Mouse (Mus musculus) ES-Bruce4 (cell line): ENCODE measurements around the gene Lamb3. TPM values are rescaled to one million over a fixed set of nuclear protein-coding genes. Genes with fewer than 3 reads are reported as not detected.

Experiments used
- H3K27ac ChIP-seq: 2 replicates; pipeline ENCODE4 v1.5.1; 2012; ENCODE audit warnings: low read length, inconsistent platforms; ENCODE audit not compliant: insufficient read depth
- H3K27me3 ChIP-seq: 2 replicates; pipeline ENCODE4 v1.6.1; 2012; ENCODE audit warnings: mild to moderate bottlenecking, low read length, inconsistent platforms; ENCODE audit not compliant: control insufficient read depth, poor library complexity, insufficient read depth, severe bottlenecking
- H3K36me3 ChIP-seq: 2 replicates; pipeline ENCODE4 v1.6.1; 2012; ENCODE audit warnings: inconsistent platforms, mild to moderate bottlenecking, low read length, moderate library complexity; ENCODE audit not compliant: control insufficient read depth, poor library complexity, insufficient read depth, severe bottlenecking
- H3K4me1 ChIP-seq: one replicate; pipeline ENCODE4 v1.8.1; 2011; ENCODE audit warnings: low read length; ENCODE audit not compliant: control insufficient read depth, insufficient read depth
- H3K4me3 ChIP-seq: 2 replicates; pipeline ENCODE4 v1.5.1; 2011; ENCODE audit warnings: low read depth, mild to moderate bottlenecking, low read length
- H3K9ac ChIP-seq: 2 replicates; pipeline ENCODE4 v1.6.1; 2012; ENCODE audit warnings: low read depth, mild to moderate bottlenecking, inconsistent platforms; ENCODE audit not compliant: poor library complexity, severe bottlenecking
- H3K9me3 ChIP-seq: replicated peaks from 2 replicates; pipeline ENCODE4 v1.6.1; 2012; ENCODE audit warnings: mild to moderate bottlenecking, low read length, inconsistent platforms; ENCODE audit not compliant: control insufficient read depth, poor library complexity, insufficient read depth, severe bottlenecking
- CTCF ChIP-seq: IDR thresholded peaks from one replicate; pipeline ENCODE4 v1.8.1; 2011; ENCODE audit warnings: low read depth, low read length
- EP300 ChIP-seq: IDR thresholded peaks from 2 replicates; pipeline ENCODE4 v1.6.1; 2011; ENCODE audit warnings: low read depth, low read length; ENCODE audit not compliant: insufficient read depth
- POLR2A ChIP-seq: IDR thresholded peaks from one replicate; pipeline ENCODE4 v1.8.1; 2011; ENCODE audit warnings: low read length; ENCODE audit not compliant: insufficient read depth
- polyA plus RNA-seq: library from polyadenylated mRNA; stranded (reverse); fragments of >200 nt; gene quantifications from 2 replicates; pipeline ENCODE4 v1.2.4, GENCODE M21; 2011; ENCODE audit warnings: low read depth; ENCODE audit not compliant: missing spikeins, insufficient read depth, insufficient read length

Lamb3 gene
- polyA plus RNA-seq, 1 experiment, result 6.4 TPM

- Histone ChIP-seq H3K9ac (no peak overlapping the region), H3K27me3 (no peaks in the 10 kb centered on the region), H3K27ac (no peak overlapping the region), H3K9me3 (no peaks in the 10 kb centered on the region), H3K4me3 (no peak overlapping the region), H3K36me3 (no peaks in the 10 kb centered on the region), H3K4me1 (no peaks in the 10 kb centered on the region)
- TF ChIP-seq CTCF, result no peak
- TF ChIP-seq POLR2A, result no peak
- TF ChIP-seq EP300, result no peak
These were observed 97.9 kb downstream of the Lamb3 start for GRCm38 (mm10) chr1:193305386-193305785.

DNA sequence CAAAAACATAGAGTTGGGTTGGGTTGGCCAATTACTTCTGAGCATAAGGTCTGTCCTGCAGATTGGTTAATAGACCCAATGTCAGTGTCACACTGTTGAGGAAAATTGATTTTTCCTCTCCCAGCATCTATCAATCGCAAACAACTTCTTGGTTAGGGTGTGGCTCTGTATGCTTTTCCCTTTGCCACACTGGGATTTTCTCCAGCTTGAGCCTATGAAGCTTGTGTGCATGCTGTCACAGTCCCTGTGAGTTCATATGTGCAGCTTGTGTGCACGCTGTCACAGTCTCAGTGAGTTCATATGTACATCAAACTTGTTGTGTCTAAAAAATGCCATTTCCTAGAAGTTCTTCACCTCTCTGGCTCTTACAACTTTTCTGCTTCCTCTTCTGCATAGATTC lies 99.3 kb downstream of the Lamb3 start:
- no peak overlapping the region for H3K27ac ChIP-seq
- H3K27me3 ChIP-seq, result no peaks in the 10 kb centered on the region
- H3K9me3 ChIP-seq, result no peaks in the 10 kb centered on the region
- H3K4me3 ChIP-seq, result no peak overlapping the region
- H3K9ac ChIP-seq, result no peak overlapping the region
- H3K36me3 ChIP-seq, result no peaks in the 10 kb centered on the region
- H3K4me1 ChIP-seq, result no peaks in the 10 kb centered on the region
- TF ChIP-seq EP300 (no peak), POLR2A (no peak), CTCF (no peak)

DNA sequence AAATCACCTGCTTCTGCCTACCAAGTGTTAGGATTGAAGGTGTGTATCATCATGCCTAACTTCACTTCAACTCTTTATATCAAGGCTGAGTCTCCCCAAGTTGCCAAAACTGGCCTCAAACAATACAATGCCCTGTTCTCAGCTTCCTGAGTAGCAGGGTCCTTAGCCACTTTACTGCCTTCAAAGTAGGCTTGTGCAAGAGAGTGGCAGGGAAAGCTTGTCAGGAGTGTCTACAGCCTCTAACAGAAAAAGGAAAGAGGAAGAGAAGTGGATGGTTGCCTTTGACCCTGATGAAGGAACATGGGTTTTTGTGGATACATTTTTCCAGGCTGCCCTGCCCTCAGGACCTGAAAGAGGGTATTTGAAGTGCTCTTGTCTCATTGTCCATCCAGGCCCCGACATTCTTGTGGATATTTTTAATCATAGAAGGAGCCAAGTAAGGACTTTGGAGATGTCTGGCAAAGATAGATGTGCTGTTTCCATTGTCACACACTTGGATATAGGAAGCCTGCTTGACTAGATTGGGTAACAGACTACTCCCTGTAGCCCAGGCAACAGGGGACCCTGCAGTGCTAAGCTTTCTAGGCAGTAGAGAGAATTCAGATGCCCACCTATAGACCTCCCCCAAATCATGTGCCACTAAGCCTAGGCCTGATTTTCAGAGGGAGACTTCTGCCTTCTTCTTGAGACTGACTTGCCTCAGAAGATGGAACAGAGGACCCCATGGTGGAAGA lies 102.5 kb downstream of the Lamb3 start:
- Histone ChIP-seq H3K4me3 (no peak overlapping the region), H3K9ac (no peak overlapping the region), H3K4me1 (no peaks in the 10 kb centered on the region), H3K9me3 (no peaks in the 10 kb centered on the region), H3K36me3 (no peaks in the 10 kb centered on the region), H3K27ac (no peak overlapping the region), H3K27me3 (no peaks in the 10 kb centered on the region)
- TF ChIP-seq EP300 (no peak), CTCF (no peak), POLR2A (no peak)

DNA sequence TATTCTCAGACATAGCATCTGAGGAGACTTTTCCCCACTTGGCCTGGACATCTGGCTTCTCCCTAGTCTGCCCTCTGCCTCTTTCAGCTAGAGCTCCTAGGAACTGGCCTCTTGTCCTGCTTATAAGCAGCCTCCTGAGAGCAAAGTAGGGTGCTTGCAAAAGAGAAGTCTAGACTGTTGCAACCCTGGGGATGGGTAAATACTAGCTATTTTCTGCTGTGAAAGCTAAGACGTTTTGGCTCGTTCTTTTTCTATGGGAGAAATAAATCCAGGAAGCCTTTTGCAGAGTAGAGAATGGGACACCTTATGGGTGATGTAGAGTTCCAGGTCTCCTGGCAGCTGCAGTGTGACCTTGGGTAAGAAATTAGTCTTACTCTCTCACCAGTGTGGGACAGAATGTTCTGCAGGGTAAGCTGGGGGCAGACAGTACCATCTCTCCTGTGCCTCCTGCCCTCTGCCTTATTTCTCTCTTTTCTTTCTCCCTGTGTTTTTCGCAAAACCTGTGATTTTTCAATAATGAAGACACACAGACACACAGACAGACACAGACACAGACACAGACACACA lies 103.1 kb downstream of the Lamb3 start:
- no peak overlapping the region for H3K4me3 ChIP-seq
- no peaks in the 10 kb centered on the region for H3K9me3 ChIP-seq
- no peak overlapping the region for H3K9ac ChIP-seq
- no peaks in the 10 kb centered on the region for H3K27me3 ChIP-seq
- TF ChIP-seq EP300, result no peak
- no peak for TF ChIP-seq CTCF
- TF ChIP-seq POLR2A, result no peak
- H3K27ac ChIP-seq, result no peak overlapping the region
- H3K4me1 ChIP-seq, result no peaks in the 10 kb centered on the region
- H3K36me3 ChIP-seq, result no peaks in the 10 kb centered on the region

GRCm38 (mm10) chr1:193311596-193311995 lies 104.1 kb downstream of the Lamb3 start:
- Histone ChIP-seq H3K27me3 (no peaks in the 10 kb centered on the region), H3K9ac (no peak overlapping the region), H3K4me1 (no peaks in the 10 kb centered on the region), H3K4me3 (no peak overlapping the region), H3K27ac (no peak overlapping the region), H3K9me3 (no peaks in the 10 kb centered on the region), H3K36me3 (no peaks in the 10 kb centered on the region)
- TF ChIP-seq CTCF (no peak), POLR2A (no peak), EP300 (no peak)

- TF ChIP-seq CTCF (no peak), POLR2A (no peak), EP300 (no peak)
- no peak overlapping the region for H3K4me3 ChIP-seq
- no peaks in the 10 kb centered on the region for H3K9me3 ChIP-seq
- no peaks in the 10 kb centered on the region for H3K27me3 ChIP-seq
- H3K36me3 ChIP-seq, result no peaks in the 10 kb centered on the region
- no peak overlapping the region for H3K27ac ChIP-seq
- H3K4me1 ChIP-seq, result no peaks in the 10 kb centered on the region
- no peak overlapping the region for H3K9ac ChIP-seq
These were observed 108.3 kb downstream of the Lamb3 start for GRCm38 (mm10) chr1:193315705-193316357.
